Mouse (Mus musculus): Measurements from ENCODE around the gene Adss.

The Adss gene

DNA sequence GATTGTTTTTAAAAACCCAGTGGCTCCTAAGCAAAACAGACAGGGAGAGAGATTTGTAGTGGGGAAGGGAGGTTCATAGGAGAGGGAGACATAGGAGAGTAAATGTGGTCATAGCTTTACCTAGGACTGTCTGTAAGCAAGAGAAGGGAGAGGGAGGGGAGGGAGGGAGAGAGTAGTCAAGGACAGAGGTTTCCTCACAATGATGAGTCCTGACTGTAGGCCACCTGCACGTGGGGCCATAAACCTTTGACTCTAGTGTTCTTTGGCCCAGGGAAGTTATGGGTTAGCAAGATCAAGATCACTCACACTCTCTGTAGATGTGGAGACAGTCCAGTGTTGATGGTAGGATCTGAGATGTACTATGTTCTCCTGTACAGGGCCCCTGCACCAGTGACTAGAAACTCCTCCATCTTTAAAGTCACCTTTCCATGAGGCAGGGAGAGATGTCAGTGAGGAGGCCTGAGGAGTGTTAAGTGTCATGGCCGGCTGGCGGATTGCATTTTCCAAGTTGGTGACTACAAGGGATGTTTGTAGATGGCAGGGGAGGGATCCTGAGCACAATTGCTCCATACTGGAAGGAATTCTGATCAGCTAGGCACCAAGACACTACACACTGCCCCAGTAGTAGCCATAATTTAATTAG is 68.3 kb downstream of the Adss start:
- DNase-seq (ENCODE audit: low spot score), result no peak

DNA sequence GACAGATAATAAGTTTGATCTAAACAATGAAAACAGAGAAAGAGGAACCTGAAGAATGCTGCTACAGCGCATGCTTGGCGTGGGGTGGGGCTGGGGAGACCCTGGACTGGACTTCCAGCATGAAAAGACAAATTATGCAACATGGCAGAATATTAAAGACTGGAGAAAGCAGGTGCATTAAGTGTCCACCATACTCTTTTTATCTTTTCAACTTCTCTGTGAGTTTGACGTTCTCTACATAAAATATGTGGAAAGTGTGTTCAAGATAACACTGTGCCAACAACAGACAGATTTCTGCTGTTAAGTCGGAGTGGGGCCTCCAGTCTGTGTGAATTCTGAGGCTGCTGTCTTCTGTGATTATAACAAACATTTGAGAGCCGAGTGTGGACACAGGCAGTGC is 69.4 kb downstream of the Adss start:
- DNase-seq (ENCODE audit: low spot score), result no peak

DNA sequence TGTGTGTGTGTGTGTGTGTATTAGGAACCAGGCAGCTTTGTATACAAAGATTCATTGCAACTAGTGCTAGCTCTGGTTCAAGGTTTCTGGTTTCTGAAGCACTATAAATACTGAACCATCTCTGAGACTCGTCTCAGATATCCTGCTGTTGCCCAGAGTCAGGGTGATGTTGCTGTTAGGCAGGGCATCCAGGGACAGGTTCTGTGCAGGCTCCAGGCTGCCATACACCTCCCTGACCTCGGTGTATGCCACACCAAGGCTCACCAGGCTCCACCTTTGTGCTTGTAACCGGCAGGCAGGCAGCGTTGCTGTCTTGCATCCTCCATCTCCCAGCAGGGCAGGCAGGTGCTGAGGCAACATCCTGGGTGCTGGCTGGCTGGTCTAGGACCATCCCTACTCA is 72.5 kb downstream of the Adss start:
- no peak for DNase-seq (ENCODE audit: low spot score)

DNA sequence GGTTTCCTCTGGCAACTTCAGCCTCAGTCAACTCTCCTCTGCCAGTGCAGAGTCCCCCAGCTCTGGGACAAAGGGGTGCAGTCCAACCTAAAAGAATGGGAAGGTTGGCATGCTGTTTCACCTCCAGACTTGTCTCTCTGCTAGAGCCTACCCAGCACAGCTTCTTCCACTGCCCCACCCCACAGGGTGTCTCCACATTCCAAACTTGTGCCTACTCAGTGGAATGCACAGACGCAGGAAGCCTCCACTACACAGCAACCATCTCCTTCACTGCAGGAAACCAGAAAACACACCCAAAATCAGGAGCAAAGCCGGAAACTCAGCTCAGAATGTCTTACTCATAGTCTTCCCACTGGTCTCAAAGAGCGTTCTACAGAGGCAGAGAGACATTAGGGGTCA is 77.3 kb downstream of the Adss start:
- DNase-seq (ENCODE audit: low spot score), result no peak

DNA sequence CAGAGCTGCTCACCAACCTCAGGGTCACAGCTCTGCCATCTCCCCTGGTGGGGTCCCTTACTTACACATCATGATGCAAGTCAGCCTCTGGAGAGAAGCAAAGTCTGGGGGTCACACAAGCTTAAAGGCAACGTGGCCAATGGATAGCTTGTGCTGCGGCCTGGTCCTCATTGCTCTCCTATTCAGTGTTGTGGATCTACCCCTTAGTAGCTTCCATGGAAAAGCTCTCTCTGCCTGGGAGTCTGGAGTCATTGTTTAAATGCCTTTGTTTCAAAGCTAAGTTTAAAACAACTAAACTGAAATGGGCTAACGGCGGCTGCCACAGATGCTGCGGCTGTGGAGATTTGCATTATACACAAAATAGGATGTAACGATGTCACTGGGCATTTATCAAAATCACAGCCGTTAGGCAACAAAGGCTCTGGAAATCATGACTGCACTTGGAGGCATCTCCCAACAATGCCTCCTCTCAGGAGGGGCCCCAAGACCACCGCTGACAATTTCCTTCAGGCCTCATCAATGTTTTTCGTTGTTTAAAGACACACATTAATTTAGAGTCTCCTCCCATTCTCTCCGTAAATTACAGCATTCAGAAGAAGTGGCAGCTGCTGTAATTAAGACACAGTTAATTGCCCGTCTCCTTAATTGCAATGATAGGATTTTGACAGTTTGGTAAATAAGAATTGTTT is 77.8 kb downstream of the Adss start:
- no peak for DNase-seq (ENCODE audit: low spot score)

DNA sequence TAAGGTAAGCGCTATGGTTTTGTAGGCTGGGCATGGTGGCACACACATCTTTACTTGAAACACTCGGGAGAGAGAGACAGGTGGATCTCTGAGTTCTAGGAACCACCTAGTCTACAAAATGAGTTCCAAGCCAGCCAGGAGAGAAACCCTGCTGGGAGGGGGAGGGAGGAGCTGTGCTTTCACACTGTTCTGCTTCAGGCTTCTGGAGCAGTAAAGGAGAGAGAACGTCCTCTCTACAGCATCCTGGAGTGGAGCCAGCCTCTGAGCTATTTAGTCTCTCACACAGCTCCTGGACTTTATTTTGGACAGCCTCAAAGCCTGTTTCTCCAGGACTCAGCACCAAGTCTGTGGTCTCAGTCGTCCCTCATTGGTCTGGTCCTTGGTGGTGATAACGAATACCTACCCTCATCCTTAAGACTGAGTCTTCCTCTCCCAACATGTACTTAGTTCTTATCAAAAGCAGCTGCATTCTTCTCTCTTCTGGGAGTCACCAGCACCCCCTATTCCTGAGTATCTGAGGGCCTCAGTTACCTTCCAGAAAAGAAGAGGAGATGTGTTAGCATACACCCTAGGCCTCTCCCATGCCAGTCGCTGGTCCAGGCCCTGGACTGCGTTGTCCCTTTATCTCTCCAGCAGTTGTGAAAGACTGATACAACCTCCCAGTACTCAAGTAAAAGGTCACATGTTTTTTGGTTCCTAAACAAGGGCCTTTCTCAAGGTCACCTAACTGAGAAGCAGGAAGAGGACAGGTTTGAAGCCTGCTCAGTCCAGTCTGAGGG is 79.1 kb downstream of the Adss start:
- DNase-seq (ENCODE audit: low spot score), result no peak

DNA sequence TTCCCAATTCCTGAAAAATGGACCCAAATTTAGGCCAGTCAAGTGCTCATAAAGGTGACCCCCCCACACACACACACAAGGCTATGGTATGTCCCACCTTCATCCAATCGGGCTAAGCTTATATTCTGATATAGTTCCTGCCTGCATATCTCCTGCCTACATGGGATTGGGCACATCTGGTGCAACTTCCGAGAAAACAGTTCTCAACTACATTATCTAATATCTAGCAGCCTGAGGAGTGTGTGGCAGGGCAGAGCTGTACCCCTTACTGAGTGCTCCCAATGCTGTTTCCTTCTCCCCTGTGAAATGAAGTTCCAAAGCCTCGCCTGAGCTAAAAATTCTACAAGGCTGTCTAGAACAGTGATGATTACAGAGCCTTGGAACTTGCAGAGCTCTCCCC is 79.9 kb downstream of the Adss start:
- DNase-seq (ENCODE audit: low spot score), result no peak

DNA sequence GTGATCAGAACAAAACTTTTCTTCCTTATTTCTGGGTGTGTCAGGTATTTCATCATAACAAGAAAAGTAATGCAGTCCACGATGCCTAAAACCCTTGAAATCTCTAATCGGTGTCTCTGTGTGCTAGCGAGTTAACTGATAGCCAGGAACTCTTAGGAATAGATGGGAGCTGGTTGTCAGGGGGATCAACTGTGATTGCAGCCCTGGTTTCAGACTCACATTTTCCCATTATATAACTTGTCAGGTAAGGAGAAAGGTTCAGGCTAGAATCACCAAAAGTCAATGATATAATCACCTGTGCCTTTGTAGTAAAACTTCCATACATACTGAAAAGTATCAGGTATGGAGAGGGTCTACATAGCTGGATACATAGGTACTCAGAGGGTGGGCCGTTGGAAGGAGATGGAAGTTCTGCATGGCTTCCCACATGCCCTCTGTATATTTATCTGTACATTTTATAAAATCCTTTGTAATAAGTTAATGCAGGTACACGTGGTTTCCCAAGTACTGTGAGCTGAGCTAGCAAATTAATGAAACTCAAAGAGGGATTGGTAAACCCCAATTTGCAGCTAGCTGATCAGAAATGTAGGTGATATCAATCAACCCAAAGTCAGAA is 81.8 kb downstream of the Adss start:
- no peak for DNase-seq (ENCODE audit: low spot score)

DNA sequence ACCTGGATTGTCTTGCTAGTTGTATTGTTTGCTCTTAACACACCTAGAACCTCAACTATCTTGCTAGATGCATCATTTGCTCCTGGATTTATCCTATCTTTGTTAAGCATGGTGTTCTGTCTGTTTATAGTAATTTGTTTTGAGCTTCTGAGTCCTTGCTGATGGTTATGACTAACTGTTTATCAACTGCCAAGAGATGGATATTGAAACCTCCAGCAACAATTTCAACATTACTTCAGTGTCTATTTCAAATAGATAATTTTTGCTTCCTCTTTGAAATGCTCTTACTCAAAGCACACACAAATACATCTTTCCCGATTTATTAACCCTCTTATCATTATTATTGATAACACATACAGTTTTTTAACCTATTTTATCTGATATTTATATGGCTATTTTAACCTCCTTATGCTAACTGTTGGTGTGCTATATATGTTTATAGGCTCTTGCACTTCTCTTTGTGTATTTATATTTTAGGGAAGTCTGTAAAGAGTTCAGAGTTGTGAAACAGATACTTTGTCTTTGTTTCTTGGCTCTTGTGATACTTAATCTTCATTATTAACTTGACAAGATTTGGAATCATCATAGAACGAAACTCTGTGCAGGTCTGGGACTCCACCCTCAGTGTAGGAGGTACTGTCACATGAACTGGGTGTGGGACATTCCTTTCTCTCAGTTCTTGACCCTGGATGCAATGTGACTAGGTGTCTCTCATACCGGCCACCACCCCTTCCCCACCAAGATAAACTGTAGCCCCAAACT is 82.5 kb downstream of the Adss start:
- DNase-seq (ENCODE audit: low spot score), result no peak

All from urinary bladder, postnatal 25 days (tissue).